Mouse (Mus musculus): ENCODE data around the gene Hs3st4. TPM values are rescaled to one million over a fixed set of nuclear protein-coding genes. Genes with fewer than 3 reads are reported as not detected.

The Hs3st4 gene
- total RNA-seq, 1 experiment from 2014 or later = not detected

DNA sequence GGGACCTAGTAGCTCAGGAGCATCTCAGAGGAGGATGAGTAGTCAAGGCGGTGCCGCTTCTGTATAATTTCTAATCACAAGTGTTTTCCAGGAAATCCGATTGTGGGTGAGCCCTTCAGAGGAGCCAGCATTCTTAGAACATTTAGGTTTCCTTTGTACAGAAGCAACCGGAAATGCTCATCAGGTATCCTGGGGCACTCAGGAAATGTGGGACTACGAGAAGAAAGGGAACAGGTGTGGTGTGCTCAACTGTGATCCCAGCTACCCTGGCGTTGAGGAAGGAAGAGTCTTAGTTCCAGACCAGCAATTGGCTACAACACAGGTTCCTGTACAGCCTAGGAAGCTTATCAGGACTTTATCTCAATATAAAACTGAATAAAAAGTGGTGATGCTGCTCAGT is 307.2 kb downstream of the Hs3st4 start:
- ATAC-seq (replicated peaks; ENCODE audit: low read depth, poor library complexity, severe bottlenecking) = no peak

DNA sequence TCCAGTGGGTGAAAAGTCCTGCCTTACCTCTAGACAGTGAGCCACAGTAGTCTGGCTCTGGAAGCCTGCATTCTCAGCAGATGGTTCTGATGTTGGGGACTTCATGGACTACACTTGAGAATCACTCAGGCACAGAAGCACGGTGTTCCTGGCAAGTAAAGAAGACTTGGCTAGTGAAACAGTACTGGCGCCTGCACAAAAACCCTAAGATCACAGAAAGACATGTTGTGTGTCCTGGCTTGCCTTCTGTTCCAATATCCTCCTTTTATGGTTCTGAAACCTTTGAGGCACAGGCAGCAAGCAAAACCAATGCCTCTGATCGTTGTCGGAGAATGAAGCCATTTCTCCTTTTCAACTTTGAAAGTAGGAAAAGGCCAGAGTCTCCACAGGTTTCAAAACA is 336.8 kb downstream of the Hs3st4 start:
- no peak for ATAC-seq (replicated peaks; ENCODE audit: low read depth, poor library complexity, severe bottlenecking)

DNA sequence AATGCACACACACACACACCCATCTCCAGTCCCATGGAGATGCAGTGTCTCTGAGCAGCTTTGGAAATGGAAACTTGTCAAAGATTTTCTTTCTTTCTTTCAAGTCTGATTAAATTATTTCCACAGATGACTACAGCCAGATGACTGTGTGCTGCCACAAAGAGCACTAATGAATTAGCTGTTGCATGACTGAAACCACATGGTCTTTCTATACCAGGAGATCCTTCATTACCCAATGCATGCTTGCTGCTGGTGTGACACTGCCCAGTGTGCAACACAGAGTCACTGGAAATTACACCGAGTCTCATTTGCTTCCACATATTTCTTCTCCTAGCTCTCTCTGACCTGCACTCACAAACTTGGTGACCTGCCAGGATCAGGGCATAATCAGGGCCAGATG is 353.0 kb downstream of the Hs3st4 start:
- no peak for ATAC-seq (replicated peaks; ENCODE audit: low read depth, poor library complexity, severe bottlenecking)

DNA sequence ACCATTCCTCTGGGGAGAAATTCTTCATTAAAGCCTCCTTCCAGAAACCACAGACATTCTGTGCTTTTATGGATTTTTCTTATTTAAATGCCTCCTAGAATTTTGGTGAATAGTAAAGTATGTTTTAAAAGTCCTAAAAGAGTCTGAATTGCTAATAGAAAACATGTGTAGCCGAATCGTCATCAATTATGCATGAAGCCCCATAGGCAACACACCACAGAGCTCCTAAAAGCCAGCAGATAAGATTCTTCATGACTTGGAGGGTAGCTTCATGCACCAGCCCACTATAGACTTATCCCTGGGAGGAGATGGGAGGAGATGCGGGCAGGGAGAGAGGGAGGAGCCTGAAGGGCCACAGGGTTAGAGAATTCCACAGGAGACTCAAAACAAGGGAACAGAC is 358.8 kb downstream of the Hs3st4 start:
- no peak for ATAC-seq (replicated peaks; ENCODE audit: low read depth, poor library complexity, severe bottlenecking)

DNA sequence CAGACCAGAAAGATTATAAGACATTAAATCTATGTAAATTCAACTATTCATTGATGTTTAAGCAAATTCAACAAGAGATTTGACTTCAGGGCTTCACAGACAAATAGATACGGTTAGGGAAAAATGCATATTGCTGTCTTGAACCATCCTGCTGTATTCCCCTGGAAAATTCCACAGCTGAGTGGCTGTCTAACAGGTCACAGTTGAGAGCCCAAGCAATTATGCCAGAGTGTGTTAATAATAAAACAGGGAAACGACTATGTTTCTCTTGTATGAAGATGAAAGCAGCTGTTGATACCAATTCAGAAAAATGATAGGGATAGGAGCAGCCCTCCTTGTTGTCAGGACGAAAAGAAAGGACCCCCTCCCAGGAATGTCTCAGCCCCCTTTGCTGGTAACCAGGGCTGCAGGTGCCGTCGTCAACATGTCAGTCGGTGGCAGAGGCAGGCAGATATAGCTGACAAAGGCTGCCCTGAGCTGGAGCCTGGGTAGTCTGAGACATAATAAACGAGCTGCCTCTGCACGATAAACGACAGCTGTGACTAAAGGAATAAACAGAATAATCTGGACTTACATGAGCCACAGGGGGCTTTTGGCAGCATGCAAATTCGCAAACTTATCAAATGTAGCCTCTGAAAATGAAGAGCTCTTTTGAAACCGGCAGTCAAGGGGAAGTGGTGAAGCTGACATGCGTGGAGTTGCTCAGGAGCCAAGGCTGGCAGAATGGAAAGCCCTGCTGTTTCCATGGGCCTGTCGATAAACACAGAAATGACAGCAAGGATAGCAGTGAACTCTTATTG is 364.7 kb downstream of the Hs3st4 start:
- ATAC-seq (replicated peaks; ENCODE audit: low read depth, poor library complexity, severe bottlenecking) = no peak

DNA sequence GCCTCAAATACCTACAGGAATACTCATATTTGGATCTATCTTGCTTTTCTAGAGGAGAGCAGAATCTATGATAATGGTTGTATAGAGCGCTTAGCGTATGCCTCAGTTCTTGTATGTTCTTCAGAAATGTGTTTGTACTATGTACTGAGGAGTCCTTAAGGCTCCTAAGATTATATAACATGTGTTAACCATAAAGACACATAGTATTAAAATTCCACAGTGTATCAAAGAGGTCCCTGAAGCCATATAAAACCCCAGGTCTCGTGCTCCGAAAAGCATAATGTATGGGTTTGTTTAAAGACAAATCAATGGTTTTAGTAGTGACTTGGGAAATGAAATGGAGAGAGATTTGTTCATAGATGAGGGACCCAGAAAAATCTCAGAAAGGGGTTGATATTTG is 371.4 kb downstream of the Hs3st4 start:
- ATAC-seq (replicated peaks; ENCODE audit: low read depth, poor library complexity, severe bottlenecking) = no peak

DNA sequence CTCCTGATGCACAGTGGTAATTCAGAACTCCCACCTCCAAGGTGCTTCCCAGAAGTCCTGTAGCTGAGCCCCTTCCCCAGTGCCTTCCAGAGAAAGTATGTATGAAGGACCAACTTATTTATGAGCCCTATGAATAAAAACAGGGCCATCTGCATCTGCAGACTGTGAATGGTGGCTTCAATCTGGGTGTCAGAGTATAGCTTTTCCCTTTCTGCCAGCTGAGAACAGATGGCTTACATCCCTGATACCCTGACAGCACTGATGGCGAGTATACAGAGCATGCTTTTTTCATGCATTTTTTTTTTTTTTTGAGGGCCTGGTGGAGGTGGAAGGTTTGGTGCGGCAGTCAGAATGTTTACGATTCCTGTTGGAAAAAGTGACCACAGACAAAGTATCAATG is 375.4 kb downstream of the Hs3st4 start:
- ATAC-seq (replicated peaks; ENCODE audit: low read depth, poor library complexity, severe bottlenecking) = no peak

DNA sequence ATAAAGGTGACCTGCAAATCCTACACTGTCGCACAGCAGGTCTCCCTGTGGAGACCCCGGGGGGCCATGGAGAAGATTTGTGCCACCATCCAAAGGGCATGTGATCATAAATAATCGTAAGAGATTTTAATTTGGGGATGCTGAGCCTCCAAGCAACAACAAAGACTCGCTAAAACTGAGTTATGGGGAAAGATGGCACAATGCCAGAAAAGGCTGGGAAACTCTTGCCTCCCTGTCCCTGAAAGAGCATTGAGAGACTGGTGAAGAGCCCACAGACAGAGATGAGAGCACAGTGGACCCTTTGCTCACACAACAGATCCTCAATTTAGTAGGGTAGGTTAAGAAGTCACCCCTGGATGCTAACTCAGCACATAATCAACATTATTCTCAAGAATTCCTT is 377.2 kb downstream of the Hs3st4 start:
- no peak for ATAC-seq (replicated peaks; ENCODE audit: low read depth, poor library complexity, severe bottlenecking)

DNA sequence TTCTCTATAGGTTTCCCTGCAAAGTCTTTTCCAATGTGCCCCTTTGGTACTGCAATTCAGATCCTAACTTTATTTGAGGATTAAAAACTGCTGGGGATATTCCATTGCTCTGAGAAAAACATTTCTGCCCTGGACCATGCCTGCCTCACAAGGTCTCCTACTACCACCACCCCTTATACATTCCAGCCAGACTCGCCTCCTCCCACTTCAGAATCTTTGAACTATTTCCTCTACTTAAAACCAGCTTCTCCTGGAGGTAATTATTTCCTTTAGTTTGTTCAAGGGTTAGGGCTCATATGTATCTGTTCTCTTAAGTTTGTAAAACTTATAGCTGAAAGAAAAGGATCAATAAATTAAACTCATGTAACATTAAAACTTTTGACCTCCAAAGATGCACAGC is 389.6 kb downstream of the Hs3st4 start:
- ATAC-seq (replicated peaks; ENCODE audit: low read depth, poor library complexity, severe bottlenecking) = no peak

DNA sequence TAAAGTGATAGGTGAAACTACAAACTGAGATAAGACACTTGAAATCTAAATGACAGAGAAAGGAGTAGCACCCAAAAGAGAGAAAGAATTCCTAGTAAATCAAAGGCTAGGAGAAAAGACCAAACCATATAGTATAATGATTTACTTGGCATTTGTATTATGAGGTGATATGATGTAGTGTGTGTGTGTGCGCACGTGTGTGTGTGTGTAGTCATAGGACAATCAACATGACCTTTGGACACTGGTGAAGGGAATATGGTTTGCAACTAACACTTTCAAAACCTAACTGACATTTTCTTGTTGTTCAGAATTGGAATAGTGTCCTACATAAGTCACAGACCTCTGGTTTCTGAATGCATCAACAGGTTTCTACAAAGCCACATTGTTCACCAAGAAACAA is 390.0 kb downstream of the Hs3st4 start:
- ATAC-seq (replicated peaks; ENCODE audit: low read depth, poor library complexity, severe bottlenecking) = no peak

DNA sequence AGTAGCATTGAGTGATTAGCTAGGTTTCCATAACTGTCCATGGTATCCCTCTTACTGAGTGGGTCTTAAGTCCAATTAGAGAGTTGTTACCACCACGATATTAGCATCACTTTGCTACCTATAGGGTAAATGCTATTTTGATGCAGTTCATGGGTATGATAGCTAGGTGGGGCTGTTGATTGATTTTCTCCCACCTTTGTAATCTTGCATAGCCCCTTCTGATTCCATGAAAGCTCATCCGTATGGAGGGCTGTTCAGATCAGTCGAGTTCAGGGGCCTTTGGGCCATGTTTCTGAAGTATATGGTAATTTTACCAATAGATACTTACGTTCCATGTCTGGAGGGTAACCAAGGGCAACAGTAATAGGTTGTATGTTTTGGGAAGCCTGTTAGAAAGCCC is 400.8 kb downstream of the Hs3st4 start:
- ATAC-seq (replicated peaks; ENCODE audit: low read depth, poor library complexity, severe bottlenecking) = no peak

DNA sequence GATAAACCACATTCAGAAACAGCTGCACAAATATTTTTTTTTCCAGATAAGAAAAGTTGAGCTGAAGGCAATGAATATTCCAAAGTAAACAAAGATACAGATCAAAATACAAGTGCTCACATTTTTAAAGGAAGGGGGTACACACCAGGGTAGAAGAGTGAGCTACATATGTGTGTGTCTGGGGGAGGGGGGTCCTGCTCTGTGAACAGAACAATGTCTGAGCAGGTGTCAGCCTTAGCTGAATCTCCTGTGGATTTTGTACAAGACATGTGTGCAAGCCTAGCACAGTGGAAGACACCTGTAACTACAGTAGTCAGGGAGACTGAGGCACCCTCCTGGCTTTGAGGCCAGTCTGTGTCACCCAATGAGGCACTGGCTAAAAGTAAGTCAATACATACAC is 416.5 kb downstream of the Hs3st4 start:
- no peak for ATAC-seq (replicated peaks; ENCODE audit: low read depth, poor library complexity, severe bottlenecking)

DNA sequence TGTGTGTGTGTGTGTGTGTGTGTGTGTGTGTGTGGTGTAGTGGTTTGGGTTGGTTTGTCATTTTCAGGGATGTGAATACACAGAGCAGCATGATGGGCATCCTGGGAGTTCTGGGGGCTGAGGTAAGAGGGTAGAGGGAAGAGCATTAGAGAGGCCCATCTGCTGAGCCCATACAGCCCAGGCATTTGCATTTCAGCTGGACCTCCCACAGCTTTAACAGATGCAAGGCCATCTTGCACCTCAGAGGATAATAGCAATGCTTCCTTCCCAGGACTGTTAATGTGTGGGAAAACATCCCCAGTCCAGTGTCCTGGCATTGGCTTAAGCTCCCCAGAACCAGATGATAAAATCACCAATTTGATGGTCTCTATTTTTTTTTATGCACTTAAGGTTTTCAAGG is 444.3 kb downstream of the Hs3st4 start:
- ATAC-seq (replicated peaks; ENCODE audit: low read depth, poor library complexity, severe bottlenecking) = no peak
